Mouse (Mus musculus) cortical plate, adult 2 months (tissue): Measurements from ENCODE around the gene Pik3cb. TPM values are rescaled to one million over a fixed set of nuclear protein-coding genes. Genes with fewer than 3 reads are reported as not detected.

Experiments used
- H3K27ac ChIP-seq: fragments of 200-500 bp; 2 replicates; pipeline ENCODE4 v1.5.1; 2012; ENCODE audit warnings: low read length, control low read depth, inconsistent platforms; ENCODE audit not compliant: insufficient read depth
- H3K4me1 ChIP-seq: fragments of 200-500 bp; 2 replicates; pipeline ENCODE4 v1.6.1; 2011; ENCODE audit warnings: low read length; ENCODE audit not compliant: control insufficient read depth, insufficient read depth
- H3K4me3 ChIP-seq: fragments of 200-500 bp; 2 replicates; pipeline ENCODE4 v1.5.1; 2011; ENCODE audit warnings: mild to moderate bottlenecking, low read length, control low read depth; ENCODE audit not compliant: insufficient read depth
- CTCF ChIP-seq: fragments of 200-500 bp; IDR thresholded peaks from 2 replicates; pipeline ENCODE4 v1.5.1; 2011; ENCODE audit warnings: mild to moderate bottlenecking, control low read depth, low read length; ENCODE audit not compliant: insufficient read depth; ENCODE audit errors: extremely low read depth
- POLR2A ChIP-seq: fragments of 200-500 bp; IDR thresholded peaks from 2 replicates; pipeline ENCODE4 v1.6.1; 2011; ENCODE audit warnings: mild to moderate bottlenecking, low read length, control low read depth; ENCODE audit not compliant: insufficient read depth; ENCODE audit errors: extremely low read depth
- polyA plus RNA-seq: library from polyadenylated mRNA; depleted of rRNA; stranded (reverse); fragments of >200 nt; gene quantifications from 2 replicates; pipeline ENCODE4 v1.2.3, GENCODE M21; 2012

The Pik3cb gene
- polyA plus RNA-seq, 1 experiment, result 12.6 TPM

GRCm38 (mm10) chr9:99165956-99166355, 25.5 kb upstream of the Pik3cb start:
- H3K4me1 ChIP-seq, result no peaks in the 10 kb centered on the region
- H3K27ac ChIP-seq, result no peak overlapping the region
- no peak overlapping the region for H3K4me3 ChIP-seq
- TF ChIP-seq POLR2A, result no peak
- TF ChIP-seq CTCF, result no peak

- no peaks in the 10 kb centered on the region for H3K4me1 ChIP-seq
- TF ChIP-seq POLR2A, result no peak
- TF ChIP-seq CTCF, result no peak
- no peak overlapping the region for H3K4me3 ChIP-seq
- H3K27ac ChIP-seq, result no peak overlapping the region
These were observed 24.3 kb upstream of the Pik3cb start for GRCm38 (mm10) chr9:99164664-99165226.

GRCm38 (mm10) chr9:99164148-99164503, 23.7 kb upstream of the Pik3cb start:
- Histone ChIP-seq H3K4me1 (no peaks in the 10 kb centered on the region), H3K4me3 (no peak overlapping the region), H3K27ac (no peak overlapping the region)
- no peak for TF ChIP-seq POLR2A
- TF ChIP-seq CTCF, result no peak

- Histone ChIP-seq H3K27ac (no peak overlapping the region), H3K4me1 (no peaks in the 10 kb centered on the region), H3K4me3 (no peak overlapping the region)
- TF ChIP-seq POLR2A (no peak), CTCF (no peak)
These were observed 23.2 kb upstream of the Pik3cb start for GRCm38 (mm10) chr9:99163420-99164147.

- no peak overlapping the region for H3K27ac ChIP-seq
- H3K4me1 ChIP-seq, result no peaks in the 10 kb centered on the region
- no peak for TF ChIP-seq POLR2A
- TF ChIP-seq CTCF, result no peak
- H3K4me3 ChIP-seq, result no peak overlapping the region
These were observed 22.4 kb upstream of the Pik3cb start for GRCm38 (mm10) chr9:99162839-99163238.

- Histone ChIP-seq H3K4me1 (no peaks in the 10 kb centered on the region), H3K27ac (no peak overlapping the region), H3K4me3 (no peak overlapping the region)
- TF ChIP-seq CTCF, result no peak
- no peak for TF ChIP-seq POLR2A
These were observed 20.4 kb upstream of the Pik3cb start for GRCm38 (mm10) chr9:99160780-99161179.

GRCm38 (mm10) chr9:99159932-99160331, 19.5 kb upstream of the Pik3cb start:
- no peak overlapping the region for H3K4me3 ChIP-seq
- TF ChIP-seq CTCF, result no peak
- no peak for TF ChIP-seq POLR2A
- H3K27ac ChIP-seq, result no peak overlapping the region
- no peaks in the 10 kb centered on the region for H3K4me1 ChIP-seq

GRCm38 (mm10) chr9:99158708-99159107, 18.3 kb upstream of the Pik3cb start:
- Histone ChIP-seq H3K4me3 (no peak overlapping the region), H3K4me1 (no peaks in the 10 kb centered on the region), H3K27ac (no peak overlapping the region)
- no peak for TF ChIP-seq CTCF
- no peak for TF ChIP-seq POLR2A

- Histone ChIP-seq H3K27ac (no peak overlapping the region), H3K4me3 (no peak overlapping the region), H3K4me1 (no peaks in the 10 kb centered on the region)
- no peak for TF ChIP-seq CTCF
- TF ChIP-seq POLR2A, result no peak
These were observed 17.8 kb upstream of the Pik3cb start for GRCm38 (mm10) chr9:99158203-99158632.

- Histone ChIP-seq H3K4me3 (no peak overlapping the region), H3K4me1 (no peaks in the 10 kb centered on the region), H3K27ac (no peak overlapping the region; the same call in 1 of the 2 replicates)
- TF ChIP-seq POLR2A, result no peak
- no peak for TF ChIP-seq CTCF
These were observed 13.2 kb upstream of the Pik3cb start for GRCm38 (mm10) chr9:99153655-99154054.
